Mouse (Mus musculus) forebrain, embryonic 15.5 days (tissue): Measurements from ENCODE around the gene Nudt22. TPM values are rescaled to one million over a fixed set of nuclear protein-coding genes. Genes with fewer than 3 reads are reported as not detected.

Experiments used
- ATAC-seq: fragments of 200-750 bp; cut with Nextera tagmentation; replicated peaks from 2 replicates; pipeline ENCODE4 v1.8.0; 2017; ENCODE audit warnings: mild to moderate bottlenecking, moderate TSS enrichment, moderate library complexity
- H3K27ac ChIP-seq: fragments of 300-500 bp; sonication (generic); replicated peaks from 2 replicates; pipeline ENCODE4 v1.5.1; 2015; ENCODE audit warnings: mild to moderate bottlenecking, inconsistent platforms
- H3K27me3 ChIP-seq: fragments of 300-500 bp; sonication (generic); 2 replicates; pipeline ENCODE4 v1.6.1; 2015; ENCODE audit warnings: inconsistent platforms
- H3K36me3 ChIP-seq: fragments of 300-500 bp; sonication (generic); 2 replicates; pipeline ENCODE4 v1.6.1; 2015; ENCODE audit warnings: mild to moderate bottlenecking, inconsistent platforms
- H3K4me1 ChIP-seq: fragments of 300-500 bp; sonication (generic); 2 replicates; pipeline ENCODE4 v1.6.1; 2015; ENCODE audit warnings: inconsistent platforms
- H3K4me2 ChIP-seq: fragments of 300-500 bp; sonication (generic); replicated peaks from 2 replicates; pipeline ENCODE4 v1.6.1; 2015; ENCODE audit warnings: mild to moderate bottlenecking, inconsistent platforms
- H3K4me3 ChIP-seq: fragments of 300-500 bp; sonication (generic); 2 replicates; pipeline ENCODE4 v1.5.1; 2015; ENCODE audit warnings: mild to moderate bottlenecking, inconsistent platforms
- H3K9ac ChIP-seq: fragments of 300-500 bp; sonication (generic); replicated peaks from 2 replicates; pipeline ENCODE4 v1.6.1; 2015; ENCODE audit warnings: mild to moderate bottlenecking, inconsistent platforms
- H3K9me3 ChIP-seq: fragments of 300-500 bp; sonication (generic); 2 replicates; pipeline ENCODE4 v1.6.1; 2016; ENCODE audit warnings: inconsistent platforms
- WGBS: fragments of 180-500 bp; shearing (Covaris S2); methylation state at CpG from one replicate; pipeline ENCODE4 v1.1.7; 2015; ENCODE audit warnings: mixed read lengths; 5-methylcytosine and 5-hydroxymethylcytosine counted together
- polyA plus RNA-seq: library from polyadenylated mRNA; unstranded; fragments of >200 nt; fragmentation: Nextera tagmentation; extraction: Ambion mirVana; gene quantifications from 2 replicates; pipeline ENCODE4 v1.2.1, GENCODE M21; 2015

Gene Nudt22
- polyA plus RNA-seq, 1 experiment from 2014 or later: 18.1 TPM

DNA sequence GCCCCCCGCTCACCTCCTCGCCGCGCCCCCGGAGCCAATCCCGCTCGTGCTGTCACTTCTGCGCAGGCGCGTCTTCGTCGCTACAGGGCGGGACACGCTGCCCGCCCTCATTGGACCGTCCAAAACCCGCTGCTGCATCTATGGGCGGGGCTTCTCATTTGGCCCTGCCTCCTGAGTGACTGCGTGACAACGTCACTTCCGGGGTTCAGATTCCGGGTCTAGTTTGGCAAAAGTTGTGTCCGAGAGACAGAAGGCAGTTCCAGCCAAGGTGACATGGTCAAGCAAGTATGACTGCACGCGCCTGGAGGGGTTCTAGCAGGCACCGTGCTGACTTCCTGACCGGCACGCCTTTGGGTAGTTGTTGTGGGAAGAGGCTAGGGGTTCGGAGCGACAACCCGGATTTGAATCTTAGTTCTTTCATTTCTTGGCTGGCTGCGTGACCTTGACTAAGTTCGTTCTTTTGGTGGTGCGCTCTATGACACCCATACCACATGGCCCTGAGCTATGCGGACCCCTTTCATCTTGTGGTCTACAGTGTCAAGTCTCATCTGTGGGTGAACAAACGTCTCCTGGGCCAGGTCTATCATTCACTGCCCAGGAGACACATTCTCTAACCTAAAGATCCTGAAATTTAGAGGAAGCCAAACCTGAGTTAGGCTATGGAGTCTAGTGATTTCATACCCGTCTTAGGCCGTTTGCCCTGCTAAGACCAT, 15.4 kb downstream of the Nudt22 start, which contains the start of gene Fkbp2:
Fkbp2 (minus strand) TSS at position 121 of the 713 bp plus-strand sequence.
- Histone ChIP-seq H3K9me3 (no peaks in the 10 kb centered on the region), H3K4me2 (peak within 1 kb of the TSS; percentile 82), H3K27me3 (no peaks in the 10 kb centered on the region), H3K27ac (peak within 1 kb of the TSS; percentile 96), H3K36me3 (peaks cover 31% of the 10 kb centered on the region), H3K4me3 (peak within 1 kb of the TSS; percentile 73), H3K9ac (peak within 1 kb of the TSS; percentile 69), H3K4me1 (peaks cover 49% of the 10 kb centered on the region)
- ATAC-seq: peak; percentile 90
- WGBS: 1% methylated on average over 38 of the region's 38 CpGs

- Histone ChIP-seq H3K27ac (peak overlapping the region; percentile 96), H3K4me3 (peak overlapping the region; percentile 73), H3K4me2 (peak overlapping the region; percentile 82), H3K27me3 (no peaks in the 10 kb centered on the region), H3K36me3 (peaks cover 28% of the 10 kb centered on the region), H3K9ac (peak overlapping the region; percentile 69), H3K9me3 (no peaks in the 10 kb centered on the region), H3K4me1 (peaks cover 49% of the 10 kb centered on the region)
- ATAC-seq: peak; percentile 86
- WGBS: under 1% methylated on average over 59 of the region's 59 CpGs
These were observed 16.2 kb downstream of the Nudt22 start for GRCm38 (mm10) chr19:6979486-6980380.

DNA sequence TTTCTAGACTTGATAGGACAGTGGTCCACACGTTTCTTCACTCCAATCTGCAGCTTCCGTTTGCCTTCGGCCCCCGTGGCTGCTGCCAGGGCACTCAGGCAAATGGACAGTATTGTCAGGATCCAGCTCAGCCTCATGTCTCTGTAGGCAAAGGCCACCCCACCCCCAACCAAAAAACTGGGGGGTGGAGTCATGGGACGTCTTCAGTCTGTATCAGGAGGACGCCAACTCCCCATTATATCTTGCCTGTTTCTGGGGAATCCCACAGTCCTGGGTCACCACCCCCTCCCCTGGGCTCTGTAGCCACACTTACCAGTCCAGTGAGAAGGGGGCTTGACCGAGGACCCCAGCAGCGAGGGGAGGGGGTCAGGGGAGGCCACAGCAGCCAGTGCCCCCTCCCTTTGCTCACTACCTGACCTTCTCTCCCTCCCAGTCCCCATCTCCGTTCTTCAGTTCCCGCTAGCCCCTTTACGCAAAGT, 16.9 kb downstream of the Nudt22 start:
- peak overlapping the region; percentile 96 for H3K27ac ChIP-seq
- peak overlapping the region; percentile 69 for H3K9ac ChIP-seq
- ATAC-seq: no peak
- 9% methylated on average over 11 of the region's 11 CpGs for WGBS
- H3K4me2 ChIP-seq: peak overlapping the region; percentile 82
- H3K27me3 ChIP-seq: no peaks in the 10 kb centered on the region
- H3K36me3 ChIP-seq: peaks cover 26% of the 10 kb centered on the region
- H3K4me1 ChIP-seq: peaks cover 50% of the 10 kb centered on the region
- H3K4me3 ChIP-seq: peak overlapping the region; percentile 73
- no peaks in the 10 kb centered on the region for H3K9me3 ChIP-seq

GRCm38 (mm10) chr19:6978639-6978974, 17.3 kb downstream of the Nudt22 start:
- WGBS: 39% methylated on average over 3 of the region's 3 CpGs
- H3K36me3 ChIP-seq: peaks cover 22% of the 10 kb centered on the region
- peak overlapping the region; percentile 73 for H3K4me3 ChIP-seq
- no peaks in the 10 kb centered on the region for H3K9me3 ChIP-seq
- H3K27me3 ChIP-seq: no peaks in the 10 kb centered on the region
- peak overlapping the region; percentile 82 for H3K4me2 ChIP-seq
- peak overlapping the region; percentile 69; the same call in 1 of the 2 replicates for H3K9ac ChIP-seq
- H3K27ac ChIP-seq: peak overlapping the region; percentile 96
- peaks cover 54% of the 10 kb centered on the region for H3K4me1 ChIP-seq
- no peak for ATAC-seq

GRCm38 (mm10) chr19:6977759-6978638, 17.9 kb downstream of the Nudt22 start:
- H3K4me1 ChIP-seq: peaks cover 55% of the 10 kb centered on the region
- peaks cover 22% of the 10 kb centered on the region for H3K36me3 ChIP-seq
- peak overlapping the region; percentile 82; the same call in 1 of the 2 replicates for H3K4me2 ChIP-seq
- no peaks in the 10 kb centered on the region for H3K9me3 ChIP-seq
- peak overlapping the region; percentile 96 for H3K27ac ChIP-seq
- no peak for ATAC-seq
- WGBS: 70% methylated on average over 13 of the region's 13 CpGs
- H3K9ac ChIP-seq: peak overlapping the region; percentile 69; the same call in 1 of the 2 replicates
- H3K4me3 ChIP-seq: peak overlapping the region; percentile 73
- no peaks in the 10 kb centered on the region for H3K27me3 ChIP-seq

GRCm38 (mm10) chr19:6975537-6976521, 20.1 kb downstream of the Nudt22 start, which contains the start of gene Plcb3:
Plcb3 (minus strand) TSS chr19:6976470.
- H3K9me3 ChIP-seq: no peaks in the 10 kb centered on the region
- H3K27me3 ChIP-seq: no peaks in the 10 kb centered on the region
- H3K27ac ChIP-seq: peak within 1 kb of the TSS; percentile 96
- ATAC-seq: peak; percentile 4; the same call in 1 of the 2 replicates
- H3K4me1 ChIP-seq: peaks cover 48% of the 10 kb centered on the region
- 0% methylated on average over 16 of the region's 16 CpGs for WGBS
- H3K36me3 ChIP-seq: peaks cover 15% of the 10 kb centered on the region
- peak within 1 kb of the TSS; percentile 67 for H3K9ac ChIP-seq
- peak within 1 kb of the TSS; percentile 82 for H3K4me2 ChIP-seq
- H3K4me3 ChIP-seq: peak within 1 kb of the TSS; percentile 61

DNA sequence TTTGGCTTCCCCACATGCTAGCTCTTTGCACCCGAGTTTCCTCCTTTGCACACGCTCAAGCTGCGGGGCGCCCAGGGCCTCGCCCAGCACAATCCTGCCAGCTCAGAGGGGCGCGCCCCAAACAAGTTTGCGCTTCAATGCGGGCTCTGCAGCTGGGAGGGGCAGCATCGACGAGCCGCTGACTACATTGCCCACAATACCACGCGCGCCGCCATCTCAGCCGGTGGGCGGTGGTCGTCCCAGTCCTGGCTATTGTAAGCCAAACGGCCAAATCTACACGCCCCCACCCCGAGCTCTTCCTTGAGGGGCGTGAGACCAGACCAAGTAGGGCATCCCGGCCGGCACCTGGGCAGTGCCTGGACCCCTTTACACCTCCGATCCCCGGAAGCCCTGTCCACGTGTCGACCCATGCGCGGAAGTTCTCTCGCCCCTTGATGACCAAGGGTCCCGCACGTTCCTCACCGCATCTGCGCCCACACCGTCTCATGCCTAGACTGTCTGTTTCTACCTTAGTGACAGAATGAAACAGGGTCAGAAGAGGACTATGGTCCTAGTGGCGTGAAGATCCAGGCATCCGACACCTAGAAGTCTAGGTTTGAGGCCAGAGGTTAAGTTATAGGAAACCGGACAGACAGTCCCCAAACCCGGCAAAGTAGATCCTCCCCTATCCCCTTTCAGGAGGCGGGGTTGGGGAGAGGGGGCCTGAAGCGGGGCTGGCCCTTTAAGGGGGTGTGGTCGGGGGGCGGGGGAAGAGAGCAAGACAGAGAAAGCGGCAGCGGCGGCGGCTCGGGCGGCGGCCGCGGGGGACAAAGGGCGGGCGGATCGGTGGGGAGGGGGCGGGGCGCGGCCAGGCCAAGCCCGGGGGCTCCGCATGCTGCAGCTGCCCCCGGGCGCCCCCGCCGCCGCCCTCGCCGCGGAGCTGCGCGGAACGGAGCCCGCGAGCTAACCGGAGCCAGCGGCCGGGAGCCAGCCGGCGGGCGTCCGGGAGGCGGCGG, 21.4 kb downstream of the Nudt22 start, which contains the start of gene Ppp1r14b:
Ppp1r14b (plus strand) TSS at position 758 of the 995 bp plus-strand sequence.
- H3K27ac ChIP-seq: peak within 1 kb of the TSS; percentile 95
- H3K27me3 ChIP-seq: peaks cover 3% of the 10 kb centered on the region
- peak within 1 kb of the TSS; percentile 82 for H3K4me2 ChIP-seq
- peak within 1 kb of the TSS; percentile 67 for H3K9ac ChIP-seq
- H3K36me3 ChIP-seq: peaks cover 15% of the 10 kb centered on the region
- no peaks in the 10 kb centered on the region for H3K9me3 ChIP-seq
- ATAC-seq: peak; percentile 72
- H3K4me3 ChIP-seq: peak within 1 kb of the TSS; percentile 61
- H3K4me1 ChIP-seq: peaks cover 55% of the 10 kb centered on the region
- under 1% methylated on average over 65 of the region's 84 CpGs for WGBS

DNA sequence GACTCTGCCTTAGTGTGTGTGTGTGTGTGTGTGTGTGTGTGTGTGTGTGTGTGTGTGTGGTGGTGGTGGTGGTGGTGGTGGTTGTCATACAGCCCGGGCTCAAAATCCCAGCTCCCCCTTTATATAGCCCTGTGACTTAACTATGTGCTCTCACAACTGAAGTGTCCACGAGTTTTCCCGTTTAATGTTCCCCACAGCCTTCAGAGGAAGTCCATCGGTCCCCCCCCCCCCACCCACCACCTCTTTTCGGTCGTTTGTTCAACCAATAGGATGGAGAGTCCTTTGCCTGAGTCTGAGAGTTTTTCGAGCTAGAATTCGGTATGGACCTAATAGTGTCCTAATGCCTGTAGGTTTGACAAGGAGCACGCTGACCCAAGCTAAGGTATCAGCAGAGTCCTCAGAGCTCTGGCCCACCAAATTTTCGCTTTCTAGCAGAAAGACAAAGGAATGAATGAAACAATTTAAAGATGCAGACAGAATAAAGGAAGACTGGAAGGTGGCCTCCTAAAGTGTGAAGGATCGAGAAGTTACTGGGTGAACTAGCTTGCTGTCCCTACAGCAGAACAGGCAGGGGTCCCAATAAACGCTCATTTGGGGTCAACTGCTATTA, 22.2 kb downstream of the Nudt22 start:
- 25% methylated on average over 11 of the region's 12 CpGs for WGBS
- no peaks in the 10 kb centered on the region for H3K9me3 ChIP-seq
- H3K36me3 ChIP-seq: peaks cover 15% of the 10 kb centered on the region
- peak overlapping the region; percentile 67; the same call in 1 of the 2 replicates for H3K9ac ChIP-seq
- peaks cover 10% of the 10 kb centered on the region for H3K27me3 ChIP-seq
- H3K4me3 ChIP-seq: peak overlapping the region; percentile 61
- peak overlapping the region; percentile 82 for H3K4me2 ChIP-seq
- peak overlapping the region; percentile 95 for H3K27ac ChIP-seq
- peaks cover 50% of the 10 kb centered on the region for H3K4me1 ChIP-seq
- no peak for ATAC-seq

- ATAC-seq: no peak
- Histone ChIP-seq H3K36me3 (peaks cover 3% of the 10 kb centered on the region), H3K4me2 (no peak overlapping the region), H3K9me3 (no peaks in the 10 kb centered on the region), H3K4me3 (no peak overlapping the region), H3K27ac (no peak overlapping the region), H3K27me3 (peaks cover 12% of the 10 kb centered on the region), H3K9ac (no peak overlapping the region), H3K4me1 (peaks cover 37% of the 10 kb centered on the region)
- 80% methylated on average over 13 of the region's 13 CpGs for WGBS
These were observed 23.5 kb downstream of the Nudt22 start for GRCm38 (mm10) chr19:6972247-6972917.
